Mouse (Mus musculus): ENCODE measurements at regions not wholly inside any gene's neighbourhood (a gene's known extent, or its start where the extent isn't known, plus 50 kb on each side); places are given as distances from the start of the nearest gene placed in this dataset.
A peak's percentile ranks its signal among the peaks of the same experiment; 100 is the strongest.

DNA sequence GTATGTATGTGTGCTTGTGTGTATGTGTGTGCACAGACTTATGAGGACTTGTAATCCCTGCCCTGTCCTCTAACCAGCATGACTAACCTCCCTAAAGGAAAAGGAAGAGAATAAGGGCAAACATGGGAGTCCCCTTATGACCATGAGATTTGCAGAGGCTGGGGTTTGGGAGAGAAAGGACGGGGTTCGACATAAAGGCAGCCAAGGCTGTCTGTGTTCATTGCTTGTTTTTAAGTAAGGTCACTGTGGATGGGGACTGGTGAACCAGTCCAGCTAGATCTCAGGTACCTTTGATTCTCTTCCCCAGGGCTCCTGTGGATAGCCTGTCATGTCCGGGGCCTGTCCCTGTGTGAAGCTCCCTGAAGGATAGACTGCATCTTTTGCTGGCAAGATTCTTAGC lies 55.6 kb downstream of the Irf2bp2 start:
- ATAC-seq (replicated peaks; ENCODE audit: poor library complexity, severe bottlenecking) = no peak

- no peak for ATAC-seq (replicated peaks; ENCODE audit: poor library complexity, severe bottlenecking)
Measured at GRCm38 (mm10) chr8:126536928-126537618, 56.7 kb downstream of the Irf2bp2 start.

- peak; percentile 99 for ATAC-seq (replicated peaks; ENCODE audit: poor library complexity, severe bottlenecking)
Measured at GRCm38 (mm10) chr8:126536132-126536927, 57.5 kb downstream of the Irf2bp2 start.

DNA sequence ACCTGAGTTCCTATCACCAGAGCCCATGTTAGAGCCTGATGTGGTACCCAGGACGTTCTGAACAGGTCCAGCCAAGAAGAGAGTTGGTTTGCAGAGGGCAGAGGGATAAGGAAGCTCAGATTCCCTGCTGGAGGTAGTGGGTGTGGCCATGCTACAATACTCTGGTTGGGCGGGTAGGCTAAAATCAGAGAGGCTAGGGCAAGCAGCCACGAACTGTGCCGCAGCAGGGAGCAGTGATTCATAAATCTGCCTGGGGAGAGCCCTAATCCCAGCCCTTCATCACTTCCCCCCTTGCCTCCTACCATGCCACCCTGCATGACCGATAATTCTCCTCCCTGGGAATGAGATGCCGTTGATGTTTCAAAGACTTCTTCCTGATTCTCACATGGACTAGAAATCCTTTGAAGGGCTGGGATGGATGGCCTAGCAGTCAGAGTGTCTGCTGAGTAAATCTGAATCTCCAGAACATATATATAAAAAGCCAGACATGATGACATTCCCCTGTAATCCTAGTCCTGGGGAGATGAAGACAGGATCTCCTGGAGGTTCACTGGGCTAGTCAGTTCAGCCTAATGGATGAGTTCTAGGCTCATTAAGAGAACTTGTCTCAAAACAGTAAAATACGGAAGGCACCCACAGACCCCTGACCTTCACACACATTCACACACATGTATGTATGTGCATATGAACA lies 57.6 kb upstream of the Tarbp1 start:
- ATAC-seq (replicated peaks; ENCODE audit: poor library complexity, severe bottlenecking) = no peak

- no peak for ATAC-seq (replicated peaks; ENCODE audit: poor library complexity, severe bottlenecking)
Measured at GRCm38 (mm10) chr8:126531459-126531858, 56.6 kb upstream of the Tarbp1 start.

DNA sequence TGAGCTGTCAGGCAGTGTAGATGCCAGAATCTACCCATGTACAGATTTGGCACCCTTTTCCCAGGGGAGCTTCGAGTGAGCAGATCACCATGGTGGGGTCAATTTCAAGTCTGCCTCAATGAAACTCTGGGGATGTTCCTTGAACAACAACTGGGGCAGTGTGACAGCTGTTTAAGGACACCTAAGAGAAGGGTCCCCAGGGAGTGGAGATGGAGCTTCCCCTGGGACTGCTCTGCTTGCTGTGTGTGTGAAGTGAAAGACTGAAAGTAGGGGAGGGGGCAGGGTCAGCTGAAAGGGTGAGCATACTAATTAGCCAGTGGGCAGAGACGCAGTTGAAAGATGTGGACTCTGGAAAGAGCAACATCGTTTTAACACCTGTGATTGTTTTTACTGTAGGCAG lies 54.5 kb upstream of the Tarbp1 start:
- ATAC-seq (replicated peaks; ENCODE audit: poor library complexity, severe bottlenecking) = no peak

DNA sequence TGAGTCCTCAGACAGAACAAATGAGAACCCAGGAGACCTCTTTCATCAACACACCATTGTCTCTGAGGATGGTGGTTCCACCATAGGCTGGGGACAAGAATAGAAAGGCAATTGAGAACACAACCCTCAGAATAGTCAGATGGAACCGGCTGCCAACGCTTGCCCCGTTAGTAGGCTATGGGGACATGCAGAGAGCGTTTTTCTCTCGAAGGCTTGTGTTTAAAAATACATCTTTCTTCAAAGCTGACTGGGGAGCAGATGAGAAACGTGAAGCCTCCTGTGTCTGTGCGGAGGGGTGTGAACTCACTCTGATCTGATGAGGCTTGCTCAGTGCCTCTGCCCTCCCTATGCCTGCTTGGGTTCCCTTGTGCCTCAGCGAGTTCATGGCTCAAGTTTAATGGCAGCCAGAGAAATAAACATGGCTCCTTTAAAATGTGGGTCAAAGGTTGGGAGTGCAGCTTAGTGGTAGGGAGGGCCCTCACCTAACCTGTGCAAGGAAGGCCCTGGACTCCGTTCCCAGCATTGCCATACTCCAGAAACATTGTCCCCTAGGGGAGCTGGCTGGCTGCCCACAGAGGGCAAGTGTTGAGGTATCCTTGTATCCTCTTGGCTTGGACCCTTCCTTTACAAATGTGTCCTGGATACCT lies 53.7 kb upstream of the Tarbp1 start:
- ATAC-seq (replicated peaks; ENCODE audit: poor library complexity, severe bottlenecking) = no peak

- peak; percentile 90 for ATAC-seq (replicated peaks; ENCODE audit: poor library complexity, severe bottlenecking)
Measured at GRCm38 (mm10) chr8:126526864-126527571, 52.2 kb upstream of the Tarbp1 start.

- no peak for ATAC-seq (replicated peaks; ENCODE audit: poor library complexity, severe bottlenecking)
Measured at GRCm38 (mm10) chr8:126525575-126525974, 50.7 kb upstream of the Tarbp1 start.
